Mouse (Mus musculus) adrenal gland (tissue): ENCODE results near the gene Oosp1.

Experiments
- intact Hi-C: fragments of 180-260 bp; cut with DNase I; formaldehyde crosslinking; loops from one replicate; pipeline ENCODE4 v1.15.1; 2025
- long read RNA-seq, 2 experiments: library from polyadenylated mRNA; unstranded; transcript quantifications; one replicate each; pipeline ENCODE4 v2.0.0; 2020; ENCODE audit warnings: borderline replicate concordance in 1 of 2; ENCODE audit not compliant: insufficient replicate concordance in 1 of 2

Gene Oosp1
- long read RNA-seq, experiment 1, partial matches to known transcripts, result 1 of 1 reads
- long read RNA-seq, experiment 1, other reads (novel, unspliced or antisense), result 0 of 1 reads
- long read RNA-seq, experiment 2, partial matches to known transcripts, result 1 of 1 reads
- long read RNA-seq, experiment 2, other reads (novel, unspliced or antisense), result 0 of 1 reads

GRCm38 (mm10) chr19:11690839-11691238 is at the start of gene Oosp1:
Gene Oosp1, minus strand, starts transcription at chr19:11691150.
- intact Hi-C loops, result no loop called here

GRCm38 (mm10) chr19:11736455-11736854 is 45.5 kb upstream of the Oosp1 start:
- intact Hi-C loops, result no loop called here

GRCm38 (mm10) chr19:11730278-11730677 is 39.3 kb upstream of the Oosp1 start:
- intact Hi-C loops, result no loop called here

GRCm38 (mm10) chr19:11727304-11727703 is 36.4 kb upstream of the Oosp1 start:
- intact Hi-C loops, result no loop called here

- intact Hi-C loops, result no loop called here
These were observed 35.0 kb upstream of the Oosp1 start for GRCm38 (mm10) chr19:11725915-11726314.

- intact Hi-C loops, result no loop called here
These were observed 33.3 kb upstream of the Oosp1 start for GRCm38 (mm10) chr19:11724275-11724674.

- intact Hi-C loops, result no loop called here
These were observed 32.9 kb upstream of the Oosp1 start for GRCm38 (mm10) chr19:11723870-11724269.

GRCm38 (mm10) chr19:11720071-11720470 is 29.1 kb upstream of the Oosp1 start:
- intact Hi-C loops, result no loop called here

GRCm38 (mm10) chr19:11712451-11712850 is 21.5 kb upstream of the Oosp1 start:
- intact Hi-C loops, result no loop called here

GRCm38 (mm10) chr19:11698342-11698741 is 7.4 kb upstream of the Oosp1 start:
- intact Hi-C loops, result no loop called here

- intact Hi-C loops, result no loop called here
These were observed 5.8 kb upstream of the Oosp1 start, which contains the start of gene Oosp3 for GRCm38 (mm10) chr19:11696755-11697154. Gene Oosp3, plus strand, starts transcription at chr19:11697055.

- intact Hi-C loops, result no loop called here
These were observed 504 bp upstream of the Oosp1 start for GRCm38 (mm10) chr19:11691454-11691853.

- intact Hi-C loops, result no loop called here
These were observed 29.4 kb downstream of the Oosp1 start for GRCm38 (mm10) chr19:11661562-11661961.

GRCm38 (mm10) chr19:11660459-11660858 is 30.5 kb downstream of the Oosp1 start, which contains the start of gene Oosp2:
Gene Oosp2, minus strand, starts transcription at chr19:11660559.
- intact Hi-C loops, result no loop called here

GRCm38 (mm10) chr19:11659142-11659541 is 31.8 kb downstream of the Oosp1 start:
- intact Hi-C loops, result no loop called here

- intact Hi-C loops, result no loop called here
These were observed 41.4 kb downstream of the Oosp1 start for GRCm38 (mm10) chr19:11649564-11649963.

GRCm38 (mm10) chr19:11646166-11646565 is 44.8 kb downstream of the Oosp1 start:
- intact Hi-C loops, result no loop called here

GRCm38 (mm10) chr19:11640732-11641131 is 50.2 kb downstream of the Oosp1 start, which contains the start of gene Ms4a3:
Gene Ms4a3, minus strand, starts transcription at chr19:11640851.
- intact Hi-C loops, result no loop called here

GRCm38 (mm10) chr19:11639038-11639437 is 51.9 kb downstream of the Oosp1 start:
- intact Hi-C loops, result no loop called here

GRCm38 (mm10) chr19:11635572-11635971 is 55.4 kb downstream of the Oosp1 start:
- intact Hi-C loops, result no loop called here

GRCm38 (mm10) chr19:11634330-11634729 is 56.6 kb downstream of the Oosp1 start:
- intact Hi-C loops, result no loop called here

GRCm38 (mm10) chr19:11633732-11634131 is 57.2 kb downstream of the Oosp1 start:
- intact Hi-C loops, result no loop called here

- intact Hi-C loops, result no loop called here
These were observed 65.7 kb downstream of the Oosp1 start for GRCm38 (mm10) chr19:11625231-11625630.
